Mouse (Mus musculus): Measurements from ENCODE around the gene Slx1b. TPM values are rescaled to one million over a fixed set of nuclear protein-coding genes. Genes with fewer than 3 reads are reported as not detected.
A peak's percentile ranks its signal among the peaks of the same experiment; 100 is the strongest.

Gene Slx1b
- polyA plus RNA-seq, 1 experiment from 2014 or later = 6.1 TPM

DNA sequence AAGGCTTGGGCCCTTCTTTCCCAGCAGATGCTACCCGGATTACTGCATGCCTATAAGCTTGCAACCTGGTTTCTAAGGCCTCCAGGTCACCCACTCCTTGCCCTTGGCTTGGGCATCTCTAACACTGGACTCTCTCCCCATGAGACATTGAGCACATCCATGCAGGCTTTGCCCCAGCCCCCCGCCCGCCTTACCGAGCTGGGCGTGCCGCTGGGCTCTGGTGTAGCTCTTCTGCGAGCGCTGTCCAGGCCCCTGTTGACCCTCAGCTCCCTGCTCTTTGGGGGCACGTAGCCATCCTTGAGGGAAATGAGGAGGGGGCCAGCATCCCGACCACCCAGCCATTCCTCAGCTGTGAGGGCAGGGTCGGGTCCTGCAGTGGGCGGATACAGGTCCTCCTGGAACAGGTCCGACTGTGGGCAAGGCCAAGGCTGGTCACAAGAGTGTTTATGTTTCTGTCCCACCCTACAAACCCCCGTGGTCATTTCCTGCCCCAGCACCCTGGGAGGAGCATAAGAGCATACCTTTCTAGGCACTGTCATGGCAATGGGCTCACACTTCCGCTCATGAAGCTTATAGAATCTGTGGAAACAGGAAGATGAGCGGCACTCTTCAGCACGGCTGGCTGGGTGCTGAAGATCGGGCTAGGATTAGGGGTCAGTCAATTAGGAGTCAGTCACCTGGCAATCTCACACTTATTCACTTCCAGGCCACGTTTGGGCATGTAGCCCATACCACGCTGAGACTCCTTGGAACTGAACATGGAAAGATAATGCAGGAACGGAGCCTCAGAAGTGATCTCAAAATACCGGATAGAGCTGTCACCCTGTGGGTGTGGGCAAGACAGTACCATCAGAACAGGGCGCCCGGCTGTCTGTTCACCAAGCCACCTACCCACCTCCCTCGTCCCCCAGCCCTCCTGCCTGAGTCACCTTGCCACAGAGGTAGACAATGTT lies 4.8 kb upstream of the Slx1b start:
- H3K9me3 ChIP-seq (replicated peaks; ENCODE audit: control insufficient read depth, low read length) = no peaks in the 10 kb centered on the region
- H3K4me1 ChIP-seq (ENCODE audit: control insufficient read depth, insufficient read depth, low read length) = peaks cover 23% of the 10 kb centered on the region
- H3K27ac ChIP-seq (ENCODE audit: low read depth, low read length) = no peak overlapping the region
- no peak for ATAC-seq (replicated peaks; ENCODE audit: insufficient number of reproducible peaks, low FRiP score, low TSS enrichment)
- peaks cover 32% of the 10 kb centered on the region for H3K27me3 ChIP-seq (ENCODE audit: control insufficient read depth, insufficient read depth, low read length)
- WGBS (ENCODE audit: insufficient replicate concordance) = 77% methylated on average over 25 of the region's 25 CpGs
- no peak overlapping the region for H3K4me3 ChIP-seq (ENCODE audit: low read depth, low read length)
- H3K9ac ChIP-seq (ENCODE audit: low read depth, low read length) = 0 out of 2 replicates have a peak overlapping the region, but pooled peaks have one; percentile 16
- H3K36me3 ChIP-seq (ENCODE audit: control insufficient read depth, insufficient read depth, low read length) = no peaks in the 10 kb centered on the region
- H3K4me2 ChIP-seq = no peak overlapping the region

DNA sequence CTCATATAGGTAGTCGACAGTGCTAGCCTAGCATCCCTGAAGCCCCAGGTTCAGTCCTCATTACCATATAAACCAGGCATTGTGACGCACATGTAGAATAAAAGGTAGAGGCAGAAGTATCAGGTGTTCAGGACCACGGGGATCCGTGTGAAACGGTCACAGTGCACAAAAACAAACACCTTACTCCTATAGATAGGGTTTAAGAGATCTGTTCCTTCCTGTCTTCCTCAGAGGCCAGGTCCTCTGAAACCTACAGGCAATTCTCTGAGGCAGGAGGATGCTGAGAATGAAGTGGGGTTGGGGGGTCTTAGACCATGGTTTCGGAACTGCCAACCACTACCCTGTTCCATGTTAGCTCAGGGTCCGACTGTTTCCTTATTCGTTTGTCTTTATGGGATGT lies 2.3 kb upstream of the Slx1b start:
- Histone ChIP-seq H3K9ac (ENCODE audit: low read depth, low read length) (no peak overlapping the region), H3K4me3 (ENCODE audit: low read depth, low read length) (no peak overlapping the region), H3K4me2 (no peak overlapping the region), H3K27me3 (ENCODE audit: control insufficient read depth, insufficient read depth, low read length) (peaks cover 10% of the 10 kb centered on the region), H3K27ac (ENCODE audit: low read depth, low read length) (no peak overlapping the region), H3K36me3 (ENCODE audit: control insufficient read depth, insufficient read depth, low read length) (no peaks in the 10 kb centered on the region), H3K9me3 (replicated peaks; ENCODE audit: control insufficient read depth, low read length) (no peaks in the 10 kb centered on the region), H3K4me1 (ENCODE audit: control insufficient read depth, insufficient read depth, low read length) (peaks cover 21% of the 10 kb centered on the region)
- ATAC-seq (replicated peaks; ENCODE audit: insufficient number of reproducible peaks, low FRiP score, low TSS enrichment) = no peak
- 91% methylated on average over 8 of the region's 8 CpGs for WGBS (ENCODE audit: insufficient replicate concordance)

DNA sequence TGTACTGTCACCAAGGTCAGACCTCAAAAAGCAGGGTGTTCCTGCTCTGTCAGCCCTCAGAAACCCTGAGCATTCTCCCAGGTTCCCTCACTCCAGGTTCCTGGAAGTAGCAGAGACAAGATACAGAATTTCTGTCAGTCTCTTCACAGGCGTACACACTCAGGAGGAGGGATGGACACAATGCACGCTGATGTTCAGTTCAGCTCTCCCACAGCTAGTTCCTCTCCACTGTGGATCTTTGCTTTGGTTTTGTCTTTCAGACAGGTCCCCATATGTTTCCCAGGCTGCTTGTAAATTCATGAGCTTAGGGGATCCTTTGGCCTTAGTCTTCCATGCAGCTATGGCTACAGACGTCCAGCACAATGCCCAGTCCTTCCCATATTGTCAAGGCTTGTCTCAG lies 1.3 kb upstream of the Slx1b start:
- Histone ChIP-seq H3K27ac (ENCODE audit: low read depth, low read length) (no peak overlapping the region), H3K9ac (ENCODE audit: low read depth, low read length) (peak overlapping the region; percentile 81), H3K4me3 (ENCODE audit: low read depth, low read length) (peak overlapping the region; percentile 90; the same call in 1 of the 2 replicates), H3K9me3 (replicated peaks; ENCODE audit: control insufficient read depth, low read length) (no peaks in the 10 kb centered on the region), H3K4me1 (ENCODE audit: control insufficient read depth, insufficient read depth, low read length) (peaks cover 21% of the 10 kb centered on the region), H3K36me3 (ENCODE audit: control insufficient read depth, insufficient read depth, low read length) (peaks cover under 1% of the 10 kb centered on the region; the same call in 1 of the 2 replicates), H3K27me3 (ENCODE audit: control insufficient read depth, insufficient read depth, low read length) (peaks cover under 1% of the 10 kb centered on the region; the same call in 1 of the 2 replicates), H3K4me2 (peak overlapping the region; percentile 98)
- no peak for ATAC-seq (replicated peaks; ENCODE audit: insufficient number of reproducible peaks, low FRiP score, low TSS enrichment)
- 77% methylated on average over 3 of the region's 3 CpGs for WGBS (ENCODE audit: insufficient replicate concordance)

DNA sequence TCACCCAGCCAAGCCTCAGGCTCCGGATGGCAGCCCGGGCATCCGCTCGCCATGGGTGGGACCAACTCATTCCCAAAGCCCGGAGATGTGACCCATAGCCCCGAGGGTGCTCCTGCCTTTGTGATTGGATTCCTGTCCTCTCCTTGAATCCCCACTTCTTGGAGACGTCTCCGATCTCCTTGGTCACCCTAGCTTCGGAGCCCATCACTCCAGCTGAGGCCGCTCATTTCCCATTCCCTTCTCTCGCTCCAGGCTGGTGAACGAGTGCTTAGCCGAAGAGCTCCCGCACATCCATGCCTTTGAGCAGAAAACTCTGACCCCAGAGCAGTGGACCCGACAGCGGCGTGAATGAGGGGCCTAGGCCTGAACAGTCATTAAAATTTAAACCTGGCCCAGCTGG lies 719 bp upstream of the Slx1b start:
- Histone ChIP-seq H3K4me3 (ENCODE audit: low read depth, low read length) (peak overlapping the region; percentile 90), H3K4me1 (ENCODE audit: control insufficient read depth, insufficient read depth, low read length) (peaks cover 19% of the 10 kb centered on the region), H3K27me3 (ENCODE audit: control insufficient read depth, insufficient read depth, low read length) (no peaks in the 10 kb centered on the region), H3K9ac (ENCODE audit: low read depth, low read length) (peak overlapping the region; percentile 81), H3K27ac (ENCODE audit: low read depth, low read length) (peak overlapping the region; percentile 94; the same call in 1 of the 2 replicates), H3K9me3 (replicated peaks; ENCODE audit: control insufficient read depth, low read length) (no peaks in the 10 kb centered on the region), H3K4me2 (peak overlapping the region; percentile 98), H3K36me3 (ENCODE audit: control insufficient read depth, insufficient read depth, low read length) (peaks cover 2% of the 10 kb centered on the region; the same call in 1 of the 2 replicates)
- WGBS (ENCODE audit: insufficient replicate concordance) = 6% methylated on average over 17 of the region's 17 CpGs
- ATAC-seq (replicated peaks; ENCODE audit: insufficient number of reproducible peaks, low FRiP score, low TSS enrichment) = no peak

DNA sequence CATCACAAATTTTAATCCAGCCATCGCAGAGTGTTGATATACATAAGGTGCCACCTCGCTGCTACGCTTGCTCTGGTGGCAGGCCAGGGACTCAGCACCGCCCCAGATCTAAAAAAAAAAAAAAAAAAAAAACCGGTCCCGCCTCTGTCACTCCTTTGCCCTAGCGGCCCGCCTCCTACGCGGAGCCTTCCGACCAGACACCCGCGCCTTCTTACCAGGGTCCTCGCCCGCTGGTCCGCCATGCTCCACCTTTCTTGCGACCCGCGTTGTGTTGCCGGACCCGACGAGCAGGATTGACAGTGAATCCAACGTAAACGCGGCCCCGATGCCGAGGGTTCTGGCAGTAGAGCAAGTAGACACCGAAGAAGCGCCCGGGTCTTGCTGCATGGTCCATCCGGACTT lies 373 bp downstream of the Slx1b start, which contains the start of gene Bola2:
Gene Bola2 (plus strand): TSS at position 192 of the 402 bp plus-strand sequence.
- Histone ChIP-seq H3K9me3 (replicated peaks; ENCODE audit: control insufficient read depth, low read length) (no peaks in the 10 kb centered on the region), H3K4me3 (ENCODE audit: low read depth, low read length) (peak within 1 kb of the TSS; percentile 90), H3K27ac (ENCODE audit: low read depth, low read length) (peak within 1 kb of the TSS; percentile 94), H3K27me3 (ENCODE audit: control insufficient read depth, insufficient read depth, low read length) (no peaks in the 10 kb centered on the region), H3K4me2 (peak within 1 kb of the TSS; percentile 98), H3K9ac (ENCODE audit: low read depth, low read length) (peak within 1 kb of the TSS; percentile 95), H3K4me1 (ENCODE audit: control insufficient read depth, insufficient read depth, low read length) (peaks cover 15% of the 10 kb centered on the region), H3K36me3 (ENCODE audit: control insufficient read depth, insufficient read depth, low read length) (peaks cover 2% of the 10 kb centered on the region; the same call in 1 of the 2 replicates)
- ATAC-seq (replicated peaks; ENCODE audit: insufficient number of reproducible peaks, low FRiP score, low TSS enrichment) = peak; percentile 67
- 2% methylated on average over 31 of the region's 31 CpGs for WGBS (ENCODE audit: insufficient replicate concordance)

DNA sequence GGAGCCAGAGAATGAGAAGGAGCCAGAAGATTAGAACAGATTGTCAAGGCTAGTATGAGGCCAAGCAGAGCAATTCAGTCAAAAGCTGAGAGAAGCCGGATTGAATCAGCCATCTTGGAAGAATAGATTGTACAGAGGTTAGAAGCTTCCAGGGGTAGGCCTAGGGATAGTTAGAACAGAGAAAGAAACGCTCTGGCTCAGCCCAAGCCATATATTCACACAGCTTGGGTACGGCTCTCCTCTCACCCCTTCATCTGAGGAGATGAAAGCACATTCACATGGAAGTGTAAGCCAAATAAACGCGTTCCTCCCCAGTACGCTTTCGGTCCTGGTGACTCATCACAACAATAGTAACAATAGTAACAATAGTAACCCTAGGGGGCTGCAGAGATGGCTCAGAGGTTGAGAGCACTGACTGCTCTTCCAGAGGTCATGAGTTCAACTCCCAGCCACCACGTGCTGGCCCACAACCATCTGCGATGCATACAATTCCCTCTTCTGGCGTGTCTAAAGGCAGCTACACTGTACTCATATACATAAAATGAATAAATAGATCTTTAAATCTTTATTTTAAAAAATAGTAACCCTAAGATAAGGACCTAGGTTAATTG lies 1.0 kb downstream of the Slx1b start:
- 60% methylated on average over 10 of the region's 10 CpGs for WGBS (ENCODE audit: insufficient replicate concordance)
- H3K36me3 ChIP-seq (ENCODE audit: control insufficient read depth, insufficient read depth, low read length) = peaks cover 2% of the 10 kb centered on the region; the same call in 1 of the 2 replicates
- no peak overlapping the region for H3K9ac ChIP-seq (ENCODE audit: low read depth, low read length)
- H3K27me3 ChIP-seq (ENCODE audit: control insufficient read depth, insufficient read depth, low read length) = no peaks in the 10 kb centered on the region
- H3K4me1 ChIP-seq (ENCODE audit: control insufficient read depth, insufficient read depth, low read length) = peaks cover 15% of the 10 kb centered on the region
- ATAC-seq (replicated peaks; ENCODE audit: insufficient number of reproducible peaks, low FRiP score, low TSS enrichment) = no peak
- peak overlapping the region; percentile 90 for H3K4me3 ChIP-seq (ENCODE audit: low read depth, low read length)
- no peaks in the 10 kb centered on the region for H3K9me3 ChIP-seq (replicated peaks; ENCODE audit: control insufficient read depth, low read length)
- peak overlapping the region; percentile 98 for H3K4me2 ChIP-seq
- H3K27ac ChIP-seq (ENCODE audit: low read depth, low read length) = no peak overlapping the region

DNA sequence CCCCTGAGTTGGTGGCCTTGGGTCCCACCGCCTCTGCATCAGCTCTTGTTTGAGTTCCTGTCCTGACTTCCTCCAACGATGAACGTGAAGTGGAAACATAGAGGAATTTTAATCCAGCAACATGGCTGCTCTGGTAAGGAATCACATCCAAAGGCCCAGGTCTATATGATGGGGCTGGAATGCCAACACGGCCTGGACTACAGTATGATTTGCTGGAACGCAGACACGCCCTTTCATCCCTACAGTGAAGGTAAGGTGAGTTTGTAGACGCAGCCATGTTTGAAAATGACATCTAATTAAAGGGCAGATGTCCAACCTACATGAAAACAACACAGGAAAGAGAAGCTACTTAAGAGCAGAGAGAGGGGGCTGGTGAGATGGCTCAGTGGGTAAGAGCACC lies 1.8 kb downstream of the Slx1b start:
- H3K36me3 ChIP-seq (ENCODE audit: control insufficient read depth, insufficient read depth, low read length) = peaks cover 2% of the 10 kb centered on the region; the same call in 1 of the 2 replicates
- peaks cover 15% of the 10 kb centered on the region for H3K4me1 ChIP-seq (ENCODE audit: control insufficient read depth, insufficient read depth, low read length)
- ATAC-seq (replicated peaks; ENCODE audit: insufficient number of reproducible peaks, low FRiP score, low TSS enrichment) = no peak
- no peak overlapping the region for H3K27ac ChIP-seq (ENCODE audit: low read depth, low read length)
- H3K9me3 ChIP-seq (replicated peaks; ENCODE audit: control insufficient read depth, low read length) = no peaks in the 10 kb centered on the region
- no peaks in the 10 kb centered on the region for H3K27me3 ChIP-seq (ENCODE audit: control insufficient read depth, insufficient read depth, low read length)
- no peak overlapping the region for H3K4me3 ChIP-seq (ENCODE audit: low read depth, low read length)
- 88% methylated on average over 7 of the region's 7 CpGs for WGBS (ENCODE audit: insufficient replicate concordance)
- no peak overlapping the region for H3K4me2 ChIP-seq
- H3K9ac ChIP-seq (ENCODE audit: low read depth, low read length) = no peak overlapping the region

DNA sequence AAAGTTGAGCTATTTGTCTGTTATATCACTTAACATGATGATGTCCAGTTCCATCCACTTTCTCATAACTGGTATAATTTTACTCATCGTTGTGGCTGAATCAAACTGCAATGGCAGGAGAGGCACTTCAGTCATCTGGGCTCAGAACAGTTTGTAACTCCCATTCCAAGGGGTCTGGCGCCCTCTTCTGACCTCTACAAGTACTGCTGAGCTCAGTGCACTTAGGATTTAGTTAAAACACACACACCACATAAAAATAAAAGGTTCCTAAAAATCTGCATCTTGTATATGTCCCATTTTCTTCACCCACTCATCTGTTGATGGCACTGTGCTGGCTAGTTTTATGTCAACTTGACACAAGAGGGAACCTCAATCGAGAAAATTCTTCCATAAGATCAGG lies 2.3 kb downstream of the Slx1b start:
- Histone ChIP-seq H3K27ac (ENCODE audit: low read depth, low read length) (no peak overlapping the region), H3K27me3 (ENCODE audit: control insufficient read depth, insufficient read depth, low read length) (no peaks in the 10 kb centered on the region), H3K4me2 (no peak overlapping the region), H3K4me1 (ENCODE audit: control insufficient read depth, insufficient read depth, low read length) (peaks cover 15% of the 10 kb centered on the region), H3K4me3 (ENCODE audit: low read depth, low read length) (no peak overlapping the region), H3K9me3 (replicated peaks; ENCODE audit: control insufficient read depth, low read length) (no peaks in the 10 kb centered on the region), H3K9ac (ENCODE audit: low read depth, low read length) (no peak overlapping the region), H3K36me3 (ENCODE audit: control insufficient read depth, insufficient read depth, low read length) (peaks cover 2% of the 10 kb centered on the region; the same call in 1 of the 2 replicates)
- WGBS (ENCODE audit: insufficient replicate concordance) = 34% methylated on average over 3 of the region's 3 CpGs
- ATAC-seq (replicated peaks; ENCODE audit: insufficient number of reproducible peaks, low FRiP score, low TSS enrichment) = no peak
